Mouse (Mus musculus) liver, postnatal 0 days (tissue): ENCODE results near the gene Ppp1r9a.

Experiments
- CTCF ChIP-seq: sonication (generic); IDR thresholded peaks from 2 replicates; pipeline ENCODE4 v1.5.1; 2016; ENCODE audit warnings: antibody characterized with exemption, low read depth
- EP300 ChIP-seq: IDR thresholded peaks from 2 replicates; pipeline ENCODE4 v1.6.1; 2016; ENCODE audit warnings: antibody characterized with exemption, low read depth, mild to moderate bottlenecking

GRCm38 (mm10) chr6:4899906-4900305, 2.8 kb upstream of the Ppp1r9a start:
- no peak for TF ChIP-seq CTCF
- no peak for TF ChIP-seq EP300
